Mouse (Mus musculus): ENCODE measurements around the gene Sf1. TPM values are rescaled to one million over a fixed set of nuclear protein-coding genes. Genes with fewer than 3 reads are reported as not detected.

Gene Sf1
- polyA plus RNA-seq, 1 experiment from 2014 or later, result 126 TPM

DNA sequence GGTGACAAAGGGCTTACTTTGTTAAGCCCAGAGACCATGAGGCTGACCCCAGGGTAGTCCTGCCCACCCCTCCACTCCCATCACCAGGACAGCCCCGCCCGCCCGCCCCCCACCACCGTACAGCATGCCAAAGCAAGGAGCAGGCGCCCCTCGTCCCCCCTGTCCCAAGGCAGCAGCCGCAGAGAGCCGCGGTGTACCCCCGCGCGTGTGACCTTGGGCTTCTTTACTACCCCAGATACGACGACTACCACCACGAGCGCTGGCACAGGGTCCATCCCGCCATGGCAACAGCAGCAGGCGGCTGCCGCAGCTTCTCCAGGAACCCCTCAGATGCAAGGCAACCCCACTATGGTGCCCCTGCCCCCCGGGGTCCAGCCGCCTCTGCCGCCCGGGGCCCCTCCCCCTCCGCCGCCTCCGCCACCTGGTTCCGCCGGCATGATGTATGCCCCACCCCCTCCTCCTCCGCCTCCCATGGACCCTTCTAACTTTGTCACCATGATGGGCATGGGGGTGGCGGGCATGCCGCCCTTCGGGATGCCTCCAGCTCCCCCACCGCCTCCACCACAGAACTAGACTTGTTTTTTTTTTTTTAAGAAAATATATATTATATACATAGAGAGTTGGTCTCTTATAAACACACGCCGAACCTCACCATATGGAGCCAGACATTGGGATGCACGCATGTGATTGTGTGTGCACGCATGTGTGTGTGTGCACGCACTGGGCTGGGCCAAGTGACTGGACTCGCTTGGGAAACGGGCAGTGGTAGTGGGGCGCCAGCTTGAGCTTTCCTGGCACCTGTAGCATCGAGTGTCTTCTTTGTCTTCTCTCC lies 12.1 kb downstream of the Sf1 start:
- Histone ChIP-seq H3K4me3 (ENCODE audit: low read depth, low read length) (no peak overlapping the region), H3K27me3 (ENCODE audit: control insufficient read depth, insufficient read depth, low read length) (no peaks in the 10 kb centered on the region), H3K27ac (ENCODE audit: low read length) (no peak overlapping the region), H3K36me3 (ENCODE audit: control insufficient read depth, insufficient read depth, low read length) (peaks cover 80% of the 10 kb centered on the region), H3K9me3 (ENCODE audit: control insufficient read depth, low read depth, low read length) (no peaks in the 10 kb centered on the region), H3K4me2 (replicated peaks; ENCODE audit: low read depth, low read length) (no peak overlapping the region), H3K4me1 (ENCODE audit: control insufficient read depth, insufficient read depth, low read length) (no peaks in the 10 kb centered on the region), H3K9ac (replicated peaks; ENCODE audit: low read depth, low read length) (no peak overlapping the region)
- whole genome bisulfite sequencing, result 93% methylated on average over 32 of the region's 42 CpGs
- no peak for ATAC-seq (ENCODE audit: insufficient number of reproducible peaks, insufficient read depth, low FRiP score, low read depth)

DNA sequence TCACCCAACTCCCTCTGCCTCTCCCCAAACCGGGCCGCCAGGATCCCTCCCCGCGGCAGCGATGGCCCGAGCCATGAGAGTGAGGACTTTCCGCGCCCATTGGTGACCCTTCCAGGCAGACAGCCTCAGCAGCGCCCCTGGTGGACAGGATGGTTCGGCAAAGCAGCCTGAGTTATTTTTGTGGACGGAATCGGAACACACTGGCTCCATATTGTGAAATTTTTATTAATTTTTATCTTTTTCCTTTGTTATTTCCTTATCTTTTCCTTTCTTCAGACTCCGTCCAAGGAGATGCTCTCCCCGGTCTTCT lies 12.7 kb downstream of the Sf1 start:
- 75% methylated on average over 14 of the region's 14 CpGs for WGBS
- Histone ChIP-seq H3K4me3 (ENCODE audit: low read depth, low read length) (no peak overlapping the region), H3K27me3 (ENCODE audit: control insufficient read depth, insufficient read depth, low read length) (no peaks in the 10 kb centered on the region), H3K9me3 (ENCODE audit: control insufficient read depth, low read depth, low read length) (no peaks in the 10 kb centered on the region), H3K4me2 (replicated peaks; ENCODE audit: low read depth, low read length) (no peak overlapping the region), H3K4me1 (ENCODE audit: control insufficient read depth, insufficient read depth, low read length) (no peaks in the 10 kb centered on the region), H3K9ac (replicated peaks; ENCODE audit: low read depth, low read length) (no peak overlapping the region), H3K27ac (ENCODE audit: low read length) (no peak overlapping the region), H3K36me3 (ENCODE audit: control insufficient read depth, insufficient read depth, low read length) (peaks cover 74% of the 10 kb centered on the region)
- ATAC-seq (ENCODE audit: insufficient number of reproducible peaks, insufficient read depth, low FRiP score, low read depth), result no peak

- Histone ChIP-seq H3K4me3 (ENCODE audit: low read depth, low read length) (no peak overlapping the region), H3K9me3 (ENCODE audit: control insufficient read depth, low read depth, low read length) (no peaks in the 10 kb centered on the region), H3K27me3 (ENCODE audit: control insufficient read depth, insufficient read depth, low read length) (no peaks in the 10 kb centered on the region), H3K36me3 (ENCODE audit: control insufficient read depth, insufficient read depth, low read length) (peaks cover 70% of the 10 kb centered on the region), H3K9ac (replicated peaks; ENCODE audit: low read depth, low read length) (no peak overlapping the region), H3K4me1 (ENCODE audit: control insufficient read depth, insufficient read depth, low read length) (no peaks in the 10 kb centered on the region), H3K27ac (ENCODE audit: low read length) (no peak overlapping the region), H3K4me2 (replicated peaks; ENCODE audit: low read depth, low read length) (no peak overlapping the region)
- 83% methylated on average over 2 of the region's 2 CpGs for WGBS
- no peak for ATAC-seq (ENCODE audit: insufficient number of reproducible peaks, insufficient read depth, low FRiP score, low read depth)
Measured at GRCm38 (mm10) chr19:6376643-6377042, 13.2 kb downstream of the Sf1 start.

GRCm38 (mm10) chr19:6377327-6378040 lies 14.0 kb downstream of the Sf1 start:
- no peak overlapping the region for H3K9ac ChIP-seq (replicated peaks; ENCODE audit: low read depth, low read length)
- no peak for ATAC-seq (ENCODE audit: insufficient number of reproducible peaks, insufficient read depth, low FRiP score, low read depth)
- no peak overlapping the region for H3K27ac ChIP-seq (ENCODE audit: low read length)
- H3K4me3 ChIP-seq (ENCODE audit: low read depth, low read length), result no peak overlapping the region
- WGBS, result 78% methylated on average over 11 of the region's 11 CpGs
- H3K9me3 ChIP-seq (ENCODE audit: control insufficient read depth, low read depth, low read length), result no peaks in the 10 kb centered on the region
- peaks cover 61% of the 10 kb centered on the region for H3K36me3 ChIP-seq (ENCODE audit: control insufficient read depth, insufficient read depth, low read length)
- no peaks in the 10 kb centered on the region for H3K4me1 ChIP-seq (ENCODE audit: control insufficient read depth, insufficient read depth, low read length)
- H3K4me2 ChIP-seq (replicated peaks; ENCODE audit: low read depth, low read length), result no peak overlapping the region
- no peaks in the 10 kb centered on the region for H3K27me3 ChIP-seq (ENCODE audit: control insufficient read depth, insufficient read depth, low read length)

- Histone ChIP-seq H3K27me3 (ENCODE audit: control insufficient read depth, insufficient read depth, low read length) (no peaks in the 10 kb centered on the region), H3K9me3 (ENCODE audit: control insufficient read depth, low read depth, low read length) (no peaks in the 10 kb centered on the region), H3K4me3 (ENCODE audit: low read depth, low read length) (no peak overlapping the region), H3K27ac (ENCODE audit: low read length) (no peak overlapping the region), H3K36me3 (ENCODE audit: control insufficient read depth, insufficient read depth, low read length) (peaks cover 31% of the 10 kb centered on the region), H3K4me2 (replicated peaks; ENCODE audit: low read depth, low read length) (no peak overlapping the region), H3K4me1 (ENCODE audit: control insufficient read depth, insufficient read depth, low read length) (peaks cover 23% of the 10 kb centered on the region), H3K9ac (replicated peaks; ENCODE audit: low read depth, low read length) (no peak overlapping the region)
- 88% methylated on average over 9 of the region's 9 CpGs for WGBS
- no peak for ATAC-seq (ENCODE audit: insufficient number of reproducible peaks, insufficient read depth, low FRiP score, low read depth)
Measured at GRCm38 (mm10) chr19:6380411-6381166, 17.1 kb downstream of the Sf1 start.

DNA sequence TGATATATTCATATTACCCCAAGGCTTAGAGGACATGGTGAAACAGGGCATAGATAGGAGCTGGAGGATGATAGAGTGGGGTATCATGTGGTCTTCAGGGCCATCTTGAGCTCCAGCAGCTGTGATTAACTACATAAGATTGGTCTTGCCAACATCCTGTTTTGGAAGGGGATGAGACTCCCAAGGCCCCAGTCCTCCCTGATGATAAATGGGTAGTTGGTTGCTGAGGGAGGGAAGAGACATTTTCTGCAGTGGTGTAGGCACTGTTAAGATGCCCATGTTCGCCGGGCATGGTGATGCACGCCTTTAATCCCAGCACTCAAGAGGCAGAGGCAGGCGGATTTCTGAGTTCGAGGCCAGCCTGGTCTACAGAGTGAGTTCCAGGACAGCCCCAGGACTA lies 17.7 kb downstream of the Sf1 start:
- Histone ChIP-seq H3K27me3 (ENCODE audit: control insufficient read depth, insufficient read depth, low read length) (no peaks in the 10 kb centered on the region), H3K9ac (replicated peaks; ENCODE audit: low read depth, low read length) (no peak overlapping the region), H3K4me2 (replicated peaks; ENCODE audit: low read depth, low read length) (no peak overlapping the region), H3K9me3 (ENCODE audit: control insufficient read depth, low read depth, low read length) (no peaks in the 10 kb centered on the region), H3K4me3 (ENCODE audit: low read depth, low read length) (no peak overlapping the region), H3K4me1 (ENCODE audit: control insufficient read depth, insufficient read depth, low read length) (peaks cover 23% of the 10 kb centered on the region), H3K36me3 (ENCODE audit: control insufficient read depth, insufficient read depth, low read length) (peaks cover 25% of the 10 kb centered on the region), H3K27ac (ENCODE audit: low read length) (no peak overlapping the region)
- no peak for ATAC-seq (ENCODE audit: insufficient number of reproducible peaks, insufficient read depth, low FRiP score, low read depth)
- WGBS, result 95% methylated on average over 5 of the region's 5 CpGs

- ATAC-seq (ENCODE audit: insufficient number of reproducible peaks, insufficient read depth, low FRiP score, low read depth), result no peak
- Histone ChIP-seq H3K4me1 (ENCODE audit: control insufficient read depth, insufficient read depth, low read length) (peaks cover 23% of the 10 kb centered on the region), H3K9ac (replicated peaks; ENCODE audit: low read depth, low read length) (no peak overlapping the region), H3K36me3 (ENCODE audit: control insufficient read depth, insufficient read depth, low read length) (peaks cover 13% of the 10 kb centered on the region), H3K27me3 (ENCODE audit: control insufficient read depth, insufficient read depth, low read length) (no peaks in the 10 kb centered on the region), H3K4me3 (ENCODE audit: low read depth, low read length) (no peak overlapping the region), H3K4me2 (replicated peaks; ENCODE audit: low read depth, low read length) (no peak overlapping the region), H3K27ac (ENCODE audit: low read length) (no peak overlapping the region), H3K9me3 (ENCODE audit: control insufficient read depth, low read depth, low read length) (no peaks in the 10 kb centered on the region)
- 66% methylated on average over 4 of the region's 4 CpGs for WGBS
Measured at GRCm38 (mm10) chr19:6382323-6382924, 18.9 kb downstream of the Sf1 start.

GRCm38 (mm10) chr19:6383470-6383869 lies 20.0 kb downstream of the Sf1 start:
- Histone ChIP-seq H3K9me3 (ENCODE audit: control insufficient read depth, low read depth, low read length) (no peaks in the 10 kb centered on the region), H3K27ac (ENCODE audit: low read length) (peak overlapping the region; percentile 45), H3K4me1 (ENCODE audit: control insufficient read depth, insufficient read depth, low read length) (peaks cover 23% of the 10 kb centered on the region), H3K36me3 (ENCODE audit: control insufficient read depth, insufficient read depth, low read length) (peaks cover 3% of the 10 kb centered on the region; the same call in 1 of the 2 replicates), H3K4me2 (replicated peaks; ENCODE audit: low read depth, low read length) (no peak overlapping the region), H3K9ac (replicated peaks; ENCODE audit: low read depth, low read length) (no peak overlapping the region), H3K27me3 (ENCODE audit: control insufficient read depth, insufficient read depth, low read length) (no peaks in the 10 kb centered on the region), H3K4me3 (ENCODE audit: low read depth, low read length) (no peak overlapping the region)
- ATAC-seq (ENCODE audit: insufficient number of reproducible peaks, insufficient read depth, low FRiP score, low read depth), result no peak
- WGBS, result 44% methylated on average over 5 of the region's 5 CpGs
